Mouse (Mus musculus): Measurements from ENCODE around the gene Hist1h4f. TPM values are rescaled to one million over a fixed set of nuclear protein-coding genes. Genes with fewer than 3 reads are reported as not detected.

Hist1h4f gene
- total RNA-seq, 2 experiments from 2014 or later = 150 to 165 TPM

GRCm38 (mm10) chr13:23502031-23502567 lies 49.3 kb downstream of the Hist1h4f start:
- intact Hi-C loops (cut with DNase I) = no loop called here
- no peak for DNase-seq (ENCODE audit: low spot score in 2 of 2)

- intact Hi-C loops (cut with DNase I) = loop anchor here (2.0 kb wide), 1 partner anchor 37 kb away; the partner anchor contains the start of gene Btn1a1
- no peak for DNase-seq (ENCODE audit: low spot score in 2 of 2)
Measured at GRCm38 (mm10) chr13:23501511-23501910, 49.9 kb downstream of the Hist1h4f start.

Small RNA genes lying within 50 kb of the gene (microRNA-seq; reads per million reads assigned to microRNA genes)
- gene Gm44297 = 0 reads per million in 2 experiments
- 0 reads per million in 2 experiments for gene Gm44359
- gene Gm44394 = 0 reads per million in 2 experiments
- gene n-TStga1 = 0 reads per million in 2 experiments

Other genes with a start within 250 kb of the Hist1h4f start
- 10 to 100 TPM; 39.5 TPM for gene Zfp322a, start 182.4 kb downstream of the Hist1h4f start, total RNA-seq (2021)
- 1 to 10 TPM; 6.9 to 7.1 TPM for gene Abt1, start 127.8 kb downstream of the Hist1h4f start, total RNA-seq (2021)
- gene Btn1a1, start 85.7 kb downstream of the Hist1h4f start, total RNA-seq (2021) = not detected
- gene Btn2a2, start 62.8 kb downstream of the Hist1h4f start, total RNA-seq (2021) = 1 to 10 TPM in 1 of 2 experiments, under 1 TPM in 1; 0.82 to 1.3 TPM
- 100 to 1,000 TPM; 264 to 291 TPM for gene Hist1h4h, start 20.6 kb downstream of the Hist1h4f start, total RNA-seq (2021)
- 10 to 100 TPM in 1 of 2 experiments, 1 to 10 TPM in 1; 4.3 to 21.5 TPM for gene Hist1h2af, start 17.7 kb downstream of the Hist1h4f start, total RNA-seq (2021)
- gene Hist1h3g, start 16.2 kb downstream of the Hist1h4f start, total RNA-seq (2021) = 1 to 10 TPM; 5.8 to 6.2 TPM
- gene Hist1h2bh, start 8.3 kb downstream of the Hist1h4f start, total RNA-seq (2021) = under 1 TPM; 0.91 to 0.92 TPM
- gene Hist1h3f, start 7.6 kb downstream of the Hist1h4f start, total RNA-seq (2021) = 10 to 100 TPM; 18.7 to 21.0 TPM
- gene Hist1h1d, start 1.6 kb upstream of the Hist1h4f start, total RNA-seq (2021) = 1 to 10 TPM; 3.1 to 4.2 TPM
- 10 to 100 TPM; 49.1 to 57.1 TPM for gene Hist1h3e, start 10.7 kb upstream of the Hist1h4f start, total RNA-seq (2021)
- gene Hist1h2ae, start 19.6 kb upstream of the Hist1h4f start, total RNA-seq (2021) = 10 to 100 TPM in 1 of 2 experiments, 1 to 10 TPM in 1; 8.2 to 10.1 TPM
- 10 to 100 TPM; 79.2 to 92.9 TPM for gene Hist1h2bg, start 19.7 kb upstream of the Hist1h4f start, total RNA-seq (2021)
- 10 to 100 TPM; 24.6 to 36.3 TPM for gene Hist1h2bf, start 22.5 kb upstream of the Hist1h4f start, total RNA-seq (2021)
- gene Hist1h2ad, start 22.7 kb upstream of the Hist1h4f start, total RNA-seq (2021) = 1 to 10 TPM; 3.0 to 5.1 TPM
- 1 to 10 TPM; 9.4 to 9.9 TPM for gene Hist1h3d, start 24.1 kb upstream of the Hist1h4f start, total RNA-seq (2021)
- gene Hist1h4d, start 29.9 kb upstream of the Hist1h4f start, total RNA-seq (2021) = 100 to 1,000 TPM; 132 to 148 TPM
- gene Hist1h2be, start 69.5 kb upstream of the Hist1h4f start, total RNA-seq (2021) = 1 to 10 TPM; 4.8 to 5.6 TPM
- gene Hist1h1e, start 70.9 kb upstream of the Hist1h4f start, total RNA-seq (2021) = 10 to 100 TPM; 53.4 to 69.1 TPM
- 1 to 10 TPM; 1.9 to 2.0 TPM for gene Hist1h2ac, start 132.3 kb upstream of the Hist1h4f start, total RNA-seq (2021)
- gene Hist1h2bc, start 132.6 kb upstream of the Hist1h4f start, total RNA-seq (2021) = 10 to 100 TPM; 25.0 to 27.3 TPM
- gene Hist1h1t, start 144.2 kb upstream of the Hist1h4f start, total RNA-seq (2021) = under 1 TPM in 1 of 2 experiments, not detected in 1; 0.40 TPM
- 100 to 1,000 TPM; 100 to 103 TPM for gene Hist1h4c, start 146.8 kb upstream of the Hist1h4f start, total RNA-seq (2021)
- 1 to 10 TPM; 2.9 to 3.1 TPM for gene Hfe, start 159.2 kb upstream of the Hist1h4f start, total RNA-seq (2021)
- gene Hist1h1c, start 187.2 kb upstream of the Hist1h4f start, total RNA-seq (2021) = 10 to 100 TPM; 55.8 to 75.9 TPM
- 1 to 10 TPM; 6.8 to 7.2 TPM for gene Hist1h3c, start 194.0 kb upstream of the Hist1h4f start, total RNA-seq (2021)
- gene Hist1h2bb, start 195.1 kb upstream of the Hist1h4f start, total RNA-seq (2021) = 10 to 100 TPM; 18.8 to 20.7 TPM
- 10 to 100 TPM; 30.0 to 36.8 TPM for gene Hist1h2ab, start 199.5 kb upstream of the Hist1h4f start, total RNA-seq (2021)
- gene Hist1h3b, start 200.6 kb upstream of the Hist1h4f start, total RNA-seq (2021) = 10 to 100 TPM; 16.5 to 23.8 TPM
- gene Hist1h4b, start 205.4 kb upstream of the Hist1h4f start, total RNA-seq (2021) = 10 to 100 TPM; 73.2 to 80.8 TPM
- 10 to 100 TPM; 68.8 to 69.0 TPM for gene Hist1h4a, start 209.6 kb upstream of the Hist1h4f start, total RNA-seq (2021)
- gene Hist1h3a, start 210.7 kb upstream of the Hist1h4f start, total RNA-seq (2021) = 10 to 100 TPM; 33.2 to 47.2 TPM
- gene Hist1h1a, start 212.0 kb upstream of the Hist1h4f start, total RNA-seq (2021) = 10 to 100 TPM; 20.4 to 29.2 TPM
- not detected for gene Trim38, start 218.3 kb upstream of the Hist1h4f start, total RNA-seq (2021)

All from left cerebral cortex, postnatal 14 days (tissue).